Mouse (Mus musculus): Measurements from ENCODE around the gene Slx4ip. TPM values are rescaled to one million over a fixed set of nuclear protein-coding genes. Genes with fewer than 3 reads are reported as not detected.
A peak's percentile ranks its signal among the peaks of the same experiment; 100 is the strongest.

Gene Slx4ip
- polyA plus RNA-seq, 1 experiment from 2014 or later = 2.6 TPM

GRCm38 (mm10) chr2:137002031-137002430 is 111.0 kb downstream of the Slx4ip start:
- Histone ChIP-seq H3K27me3 (no peaks in the 10 kb centered on the region), H3K36me3 (replicated peaks) (no peaks in the 10 kb centered on the region), H3K4me1 (replicated peaks) (no peaks in the 10 kb centered on the region), H3K27ac (replicated peaks) (no peak overlapping the region), H3K4me2 (no peak overlapping the region), H3K9ac (no peak overlapping the region), H3K4me3 (replicated peaks) (no peak overlapping the region), H3K9me3 (replicated peaks) (no peaks in the 10 kb centered on the region)
- 88% methylated on average over 1 of the region's 1 CpGs for WGBS (ENCODE audit: insufficient replicate concordance)
- ATAC-seq (ENCODE audit: insufficient read depth) = no peak

GRCm38 (mm10) chr2:137006656-137007055 is 115.6 kb downstream of the Slx4ip start:
- no peak overlapping the region for H3K4me2 ChIP-seq
- no peaks in the 10 kb centered on the region for H3K27me3 ChIP-seq
- no peak overlapping the region for H3K9ac ChIP-seq
- no peak overlapping the region for H3K4me3 ChIP-seq (replicated peaks)
- H3K4me1 ChIP-seq (replicated peaks) = no peaks in the 10 kb centered on the region
- ATAC-seq (ENCODE audit: insufficient read depth) = peak; percentile 40; the same call in 1 of the 2 replicates
- H3K9me3 ChIP-seq (replicated peaks) = no peaks in the 10 kb centered on the region
- H3K27ac ChIP-seq (replicated peaks) = no peak overlapping the region
- WGBS (ENCODE audit: insufficient replicate concordance) = 71% methylated on average over 1 of the region's 1 CpGs
- H3K36me3 ChIP-seq (replicated peaks) = no peaks in the 10 kb centered on the region

DNA sequence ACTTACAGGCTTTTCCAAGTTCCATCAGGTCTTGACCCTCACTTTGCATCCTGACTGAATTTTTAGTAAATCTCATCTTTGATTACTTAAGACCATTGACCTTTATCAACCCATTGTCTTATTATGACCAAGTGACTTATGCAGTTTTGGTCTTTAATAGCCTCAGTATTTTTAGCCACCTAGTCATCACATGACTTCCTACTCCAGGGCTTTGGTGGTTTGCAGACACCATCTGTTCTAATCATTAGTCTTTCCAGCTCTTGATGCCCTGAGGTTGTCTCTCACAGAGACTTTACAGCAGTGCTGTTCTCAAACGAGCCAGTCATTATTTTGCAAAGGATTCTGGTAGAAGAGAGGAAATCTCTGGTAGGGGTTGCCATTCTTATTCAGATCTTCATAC is 121.0 kb downstream of the Slx4ip start:
- Histone ChIP-seq H3K9me3 (replicated peaks) (no peaks in the 10 kb centered on the region), H3K27me3 (no peaks in the 10 kb centered on the region), H3K4me3 (replicated peaks) (no peak overlapping the region), H3K4me2 (no peak overlapping the region), H3K27ac (replicated peaks) (no peak overlapping the region), H3K36me3 (replicated peaks) (no peaks in the 10 kb centered on the region), H3K4me1 (replicated peaks) (no peaks in the 10 kb centered on the region), H3K9ac (no peak overlapping the region)
- ATAC-seq (ENCODE audit: insufficient read depth) = no peak
- 38% methylated on average over 1 of the region's 1 CpGs for WGBS (ENCODE audit: insufficient replicate concordance)

DNA sequence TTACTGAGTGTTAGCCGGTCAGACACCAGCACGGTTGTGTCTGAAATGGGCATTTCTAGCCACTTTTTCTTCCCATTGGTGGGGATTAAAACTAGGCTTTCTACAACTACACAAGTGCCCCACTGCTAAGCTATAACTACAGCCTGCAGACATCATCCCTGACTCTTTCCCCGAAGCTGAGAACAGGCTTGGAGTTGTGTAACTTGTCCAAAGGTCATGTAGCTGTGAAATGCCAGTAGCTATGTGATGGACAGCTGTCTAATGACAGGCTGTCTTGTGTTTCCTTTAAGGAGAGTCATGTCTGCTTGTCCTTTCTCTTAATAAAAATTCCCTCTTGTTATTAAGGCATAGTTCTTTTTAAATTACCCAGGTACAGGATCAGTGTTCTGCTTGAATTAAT is 122.1 kb downstream of the Slx4ip start:
- 63% methylated on average over 3 of the region's 3 CpGs for WGBS (ENCODE audit: insufficient replicate concordance)
- ATAC-seq (ENCODE audit: insufficient read depth) = no peak

DNA sequence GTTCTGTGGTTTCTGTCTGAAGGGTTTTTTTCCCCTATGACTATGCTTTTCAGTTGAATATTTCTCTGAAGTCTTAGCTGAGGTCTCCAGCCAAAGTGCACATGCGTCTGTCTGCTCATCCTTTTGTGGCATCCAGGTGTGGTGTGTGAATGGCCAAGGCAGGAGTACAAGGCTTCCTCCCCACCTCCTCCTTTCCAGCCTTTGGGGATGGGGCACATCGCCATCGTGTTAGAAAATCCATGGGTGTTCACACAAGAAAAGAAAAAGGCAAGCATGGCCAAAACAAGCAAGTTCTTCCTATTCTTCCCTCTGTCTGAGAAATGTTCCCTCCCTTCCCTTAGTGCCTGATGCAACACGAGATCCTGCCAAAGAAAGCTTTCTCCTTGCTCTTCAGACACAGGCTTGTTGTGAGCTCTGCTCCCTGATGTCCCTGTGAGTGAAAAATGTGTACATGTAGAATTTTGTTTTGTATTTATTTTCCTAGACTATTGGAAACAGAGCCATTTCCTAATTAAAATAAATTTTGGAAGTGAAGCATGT is 122.9 kb downstream of the Slx4ip start:
- H3K36me3 ChIP-seq (replicated peaks) = no peaks in the 10 kb centered on the region
- H3K9me3 ChIP-seq (replicated peaks) = no peaks in the 10 kb centered on the region
- no peaks in the 10 kb centered on the region for H3K27me3 ChIP-seq
- 79% methylated on average over 4 of the region's 4 CpGs for WGBS (ENCODE audit: insufficient replicate concordance)
- H3K9ac ChIP-seq = no peak overlapping the region
- H3K4me1 ChIP-seq (replicated peaks) = no peaks in the 10 kb centered on the region
- H3K4me3 ChIP-seq (replicated peaks) = no peak overlapping the region
- no peak overlapping the region for H3K4me2 ChIP-seq
- H3K27ac ChIP-seq (replicated peaks) = no peak overlapping the region
- ATAC-seq (ENCODE audit: insufficient read depth) = no peak

More for the DNA sequence above, 122.1 kb downstream of the Slx4ip start:
- Histone ChIP-seq H3K4me2 (no peak overlapping the region), H3K9ac (no peak overlapping the region), H3K4me3 (replicated peaks) (no peak overlapping the region), H3K27me3 (no peaks in the 10 kb centered on the region), H3K36me3 (replicated peaks) (no peaks in the 10 kb centered on the region), H3K4me1 (replicated peaks) (no peaks in the 10 kb centered on the region), H3K27ac (replicated peaks) (no peak overlapping the region), H3K9me3 (replicated peaks) (no peaks in the 10 kb centered on the region)

GRCm38 (mm10) chr2:137014423-137014822 is 123.4 kb downstream of the Slx4ip start:
- Histone ChIP-seq H3K27ac (replicated peaks) (no peak overlapping the region), H3K9me3 (replicated peaks) (no peaks in the 10 kb centered on the region), H3K4me1 (replicated peaks) (no peaks in the 10 kb centered on the region), H3K9ac (no peak overlapping the region), H3K36me3 (replicated peaks) (no peaks in the 10 kb centered on the region), H3K27me3 (no peaks in the 10 kb centered on the region), H3K4me3 (replicated peaks) (no peak overlapping the region), H3K4me2 (no peak overlapping the region)
- ATAC-seq (ENCODE audit: insufficient read depth) = no peak
- 83% methylated on average over 2 of the region's 2 CpGs for WGBS (ENCODE audit: insufficient replicate concordance)

DNA sequence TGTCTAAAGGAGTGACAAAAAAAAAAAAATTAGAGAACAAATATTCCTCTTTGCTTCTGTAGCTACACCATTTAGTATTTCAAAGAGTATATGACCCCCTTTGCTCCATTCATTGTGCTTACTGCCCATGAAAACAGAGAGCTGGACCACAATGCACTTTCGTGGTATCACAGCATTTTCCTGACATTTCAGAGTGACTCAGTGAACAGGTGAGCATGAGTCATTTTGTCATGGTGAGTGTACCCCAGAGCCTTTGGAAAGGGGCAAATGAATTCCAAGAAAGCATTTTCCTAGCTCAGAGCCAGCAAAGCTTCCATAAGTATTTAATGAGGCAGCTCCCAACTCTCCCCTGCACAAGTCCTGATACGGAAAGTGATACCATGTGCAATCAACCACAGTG is 153.1 kb downstream of the Slx4ip start:
- H3K9me3 ChIP-seq (replicated peaks) = no peaks in the 10 kb centered on the region
- no peaks in the 10 kb centered on the region for H3K36me3 ChIP-seq (replicated peaks)
- H3K4me2 ChIP-seq = no peak overlapping the region
- 72% methylated on average over 2 of the region's 2 CpGs for WGBS (ENCODE audit: insufficient replicate concordance)
- H3K4me1 ChIP-seq (replicated peaks) = no peaks in the 10 kb centered on the region
- no peaks in the 10 kb centered on the region for H3K27me3 ChIP-seq
- no peak overlapping the region for H3K27ac ChIP-seq (replicated peaks)
- ATAC-seq (ENCODE audit: insufficient read depth) = no peak
- no peak overlapping the region for H3K9ac ChIP-seq
- no peak overlapping the region for H3K4me3 ChIP-seq (replicated peaks)

DNA sequence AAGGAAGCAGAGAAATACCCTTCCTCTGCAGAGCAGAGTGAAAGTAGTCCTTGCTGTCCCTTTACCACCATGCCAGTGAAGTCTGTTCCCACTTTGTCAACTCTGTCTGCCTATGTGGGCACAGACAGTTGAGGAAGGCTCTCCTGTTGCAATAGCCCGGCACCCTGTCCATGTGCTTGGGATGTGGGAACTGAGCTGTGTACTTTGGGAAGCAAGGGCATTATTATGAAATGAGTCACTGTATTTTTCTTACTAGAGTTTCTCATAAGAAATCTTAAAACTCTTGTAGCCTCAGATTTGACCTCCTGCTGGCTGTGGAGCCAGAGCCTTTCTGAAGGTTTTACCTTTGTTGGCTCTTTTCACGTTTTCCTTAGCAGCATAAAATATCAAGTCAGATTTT is 158.3 kb downstream of the Slx4ip start:
- Histone ChIP-seq H3K4me3 (replicated peaks) (no peak overlapping the region), H3K4me2 (no peak overlapping the region), H3K4me1 (replicated peaks) (no peaks in the 10 kb centered on the region), H3K9ac (no peak overlapping the region), H3K27me3 (no peaks in the 10 kb centered on the region), H3K27ac (replicated peaks) (no peak overlapping the region), H3K9me3 (replicated peaks) (no peaks in the 10 kb centered on the region), H3K36me3 (replicated peaks) (no peaks in the 10 kb centered on the region)
- ATAC-seq (ENCODE audit: insufficient read depth) = no peak
- WGBS (ENCODE audit: insufficient replicate concordance) = 74% methylated on average over 2 of the region's 2 CpGs

GRCm38 (mm10) chr2:137049906-137050305 is 158.9 kb downstream of the Slx4ip start:
- Histone ChIP-seq H3K4me3 (replicated peaks) (no peak overlapping the region), H3K9ac (no peak overlapping the region), H3K27me3 (no peaks in the 10 kb centered on the region), H3K9me3 (replicated peaks) (no peaks in the 10 kb centered on the region), H3K4me1 (replicated peaks) (no peaks in the 10 kb centered on the region), H3K36me3 (replicated peaks) (no peaks in the 10 kb centered on the region), H3K27ac (replicated peaks) (no peak overlapping the region), H3K4me2 (no peak overlapping the region)
- 49% methylated on average over 1 of the region's 1 CpGs for WGBS (ENCODE audit: insufficient replicate concordance)
- no peak for ATAC-seq (ENCODE audit: insufficient read depth)

GRCm38 (mm10) chr2:137063829-137064228 is 172.8 kb downstream of the Slx4ip start:
- WGBS (ENCODE audit: insufficient replicate concordance) = 69% methylated on average over 1 of the region's 1 CpGs
- Histone ChIP-seq H3K4me1 (replicated peaks) (no peaks in the 10 kb centered on the region), H3K9me3 (replicated peaks) (no peaks in the 10 kb centered on the region), H3K4me3 (replicated peaks) (no peak overlapping the region), H3K9ac (no peak overlapping the region), H3K27ac (replicated peaks) (no peak overlapping the region), H3K27me3 (no peaks in the 10 kb centered on the region), H3K4me2 (no peak overlapping the region), H3K36me3 (replicated peaks) (peaks cover 7% of the 10 kb centered on the region; the same call in 1 of the 2 replicates)
- ATAC-seq (ENCODE audit: insufficient read depth) = no peak

- Histone ChIP-seq H3K4me3 (replicated peaks) (no peak overlapping the region), H3K9ac (no peak overlapping the region), H3K4me2 (no peak overlapping the region), H3K27me3 (no peaks in the 10 kb centered on the region), H3K36me3 (replicated peaks) (peaks cover 7% of the 10 kb centered on the region; the same call in 1 of the 2 replicates), H3K27ac (replicated peaks) (no peak overlapping the region), H3K9me3 (replicated peaks) (no peaks in the 10 kb centered on the region), H3K4me1 (replicated peaks) (no peaks in the 10 kb centered on the region)
- 73% methylated on average over 3 of the region's 3 CpGs for WGBS (ENCODE audit: insufficient replicate concordance)
- ATAC-seq (ENCODE audit: insufficient read depth) = no peak
Observed at GRCm38 (mm10) chr2:137064513-137064912, 173.5 kb downstream of the Slx4ip start.

- WGBS (ENCODE audit: insufficient replicate concordance) = 83% methylated on average over 10 of the region's 10 CpGs
- H3K36me3 ChIP-seq (replicated peaks) = peaks cover 7% of the 10 kb centered on the region; the same call in 1 of the 2 replicates
- no peak overlapping the region for H3K4me3 ChIP-seq (replicated peaks)
- no peak for ATAC-seq (ENCODE audit: insufficient read depth)
- H3K9ac ChIP-seq = no peak overlapping the region
- H3K27ac ChIP-seq (replicated peaks) = no peak overlapping the region
- H3K9me3 ChIP-seq (replicated peaks) = no peaks in the 10 kb centered on the region
- no peaks in the 10 kb centered on the region for H3K27me3 ChIP-seq
- no peak overlapping the region for H3K4me2 ChIP-seq
- H3K4me1 ChIP-seq (replicated peaks) = no peaks in the 10 kb centered on the region
Observed at GRCm38 (mm10) chr2:137067479-137068110, 176.6 kb downstream of the Slx4ip start.
